ENCODE assay signal across 23 mouse cellular contexts in genomic region chr15:9701845-9702244, GRCm38 (mm10). TPM values are rescaled to one million over a fixed set of nuclear protein-coding genes. Genes with fewer than 3 reads are reported as not detected.
DNase-seq lines count a peak whose midpoint lies in the region; ATAC-seq lines count a peak whose summit lies in the region.
"Had no signal": no experiment of that assay in that cellular context is flagged by ENCODE, and none has a peak within 500 bp of the region (broad histone marks: within the 10 kb centered on the region; RNA-seq: fewer than 3 reads in every experiment).

No protein-coding gene starts in this region.

- ATAC-seq in inflammation-experienced regulatory T-cells, adult 6 months, result peak; percentile 96
- ATAC-seq in heart, embryonic 12.5 days (ENCODE audit: insufficient number of reproducible peaks, low FRiP score), result no peak
- ATAC-seq: intestine, postnatal 0 days; Patski had no signal

- H3K4me3 ChIP-seq in heart, embryonic 12.5 days, result no peak overlapping the region
- H3K4me3 ChIP-seq: embryonic facial prominence, embryonic 15.5 days; hindbrain, embryonic 13.5 days; limb, embryonic 15.5 days; liver, embryonic 15.5 days; megakaryocyte, embryonic 14.5 days had no signal

- no peaks in the 10 kb centered on the region for H3K9me3 ChIP-seq in heart, embryonic 12.5 days (replicated peaks)
- H3K9me3 ChIP-seq: embryonic facial prominence, embryonic 15.5 days; hindbrain, embryonic 13.5 days; limb, embryonic 15.5 days; liver, embryonic 15.5 days; megakaryocyte, embryonic 14.5 days had no signal

- no peak overlapping the region for H3K9ac ChIP-seq in heart, embryonic 12.5 days
- H3K9ac ChIP-seq: embryonic facial prominence, embryonic 15.5 days; hindbrain, embryonic 13.5 days; limb, embryonic 15.5 days; liver, embryonic 15.5 days had no signal

- H3K4me2 ChIP-seq in heart, embryonic 12.5 days, result no peak overlapping the region
- H3K4me2 ChIP-seq: embryonic facial prominence, embryonic 15.5 days; heart, embryonic 11.5 days; hindbrain, embryonic 13.5 days; limb, embryonic 15.5 days; liver, embryonic 15.5 days had no signal

- DNase-seq in 416B (ENCODE audit: low read depth), result peak; percentile 7
- DNase-seq in CD8-positive naive resting alpha-beta T cell, adult 2 months (ENCODE audit: low read depth in 2 of 2, low spot score in 2 of 2), result peak; percentile 45 to 64
- peak; percentile 34 for DNase-seq in thymus, postnatal 14 days
- DNase-seq in kidney, adult 18-20 months, result no peak
- DNase-seq in yolk sac, embryonic 10.5 days (ENCODE audit: low spot score), result no peak
- DNase-seq: adrenal gland, postnatal 14 days; B cell, adult 2 months; cerebellum, postnatal 10 days; heart, postnatal 14 days; layer of hippocampus, postnatal 36 days; midbrain, embryonic 14.5 days; retina, postnatal 1 day; right cerebral cortex, postnatal 4 days had no signal

- no peaks in the 10 kb centered on the region for H3K27me3 ChIP-seq in heart, embryonic 12.5 days (replicated peaks)
- H3K27me3 ChIP-seq: embryonic facial prominence, embryonic 15.5 days; hindbrain, embryonic 13.5 days; limb, embryonic 15.5 days; liver, embryonic 15.5 days; megakaryocyte, embryonic 14.5 days; Patski had no signal

- H3K36me3 ChIP-seq in heart, embryonic 12.5 days, result no peaks in the 10 kb centered on the region
- H3K36me3 ChIP-seq: embryonic facial prominence, embryonic 15.5 days; hindbrain, embryonic 13.5 days; limb, embryonic 15.5 days; liver, embryonic 15.5 days had no signal

- no peaks in the 10 kb centered on the region for H3K4me1 ChIP-seq in heart, embryonic 12.5 days (replicated peaks)
- H3K4me1 ChIP-seq: embryonic facial prominence, embryonic 15.5 days; hindbrain, embryonic 13.5 days; limb, embryonic 15.5 days; liver, embryonic 15.5 days had no signal

- no peak overlapping the region for H3K27ac ChIP-seq in heart, embryonic 12.5 days (ENCODE audit: poor library complexity, severe bottlenecking)
- H3K27ac ChIP-seq: embryonic facial prominence, embryonic 15.5 days; hindbrain, embryonic 13.5 days; limb, embryonic 15.5 days; liver, embryonic 15.5 days had no signal

RNA-seq across cellular contexts. Expression of gene Spef2, which starts 46.8 kb away (rescaled TPM):
- polyA plus RNA-seq in inflammation-experienced regulatory T-cells, adult 6 months (2017; shearing (Covaris generic)), result 1 to 10 TPM; 1.3 to 2.5 (median 1.8) TPM
- polyA plus RNA-seq in heart, embryonic 12.5 days (2016; fragmentation: Nextera tagmentation; extraction: Ambion mirVana), result 0.09 and 0.35 TPM in 2 replicates

Comparison
In these comparisons a context has a peak if more than half of its experiments do, and no peak if none do; other contexts are left out.
1. DNase-seq: peak in 416B (single experiment), CD8-positive naive resting alpha-beta T cell, adult 2 months (2 of 2) and thymus, postnatal 14 days (single experiment); none in kidney, adult 18-20 months (single experiment) and yolk sac, embryonic 10.5 days (single experiment).